Mouse (Mus musculus): ENCODE measurements around the gene Usp22.
"Not testable (repeated sequence)": the region's sequence is repeated elsewhere in the genome, so short reads cannot be mapped to it uniquely, and the experiment has no call there.

Gene Usp22

GRCm38 (mm10) chr11:61143564-61144469 lies 31.0 kb downstream of the Usp22 start:
- DNase-seq (ENCODE audit: low spot score): no peak

DNA sequence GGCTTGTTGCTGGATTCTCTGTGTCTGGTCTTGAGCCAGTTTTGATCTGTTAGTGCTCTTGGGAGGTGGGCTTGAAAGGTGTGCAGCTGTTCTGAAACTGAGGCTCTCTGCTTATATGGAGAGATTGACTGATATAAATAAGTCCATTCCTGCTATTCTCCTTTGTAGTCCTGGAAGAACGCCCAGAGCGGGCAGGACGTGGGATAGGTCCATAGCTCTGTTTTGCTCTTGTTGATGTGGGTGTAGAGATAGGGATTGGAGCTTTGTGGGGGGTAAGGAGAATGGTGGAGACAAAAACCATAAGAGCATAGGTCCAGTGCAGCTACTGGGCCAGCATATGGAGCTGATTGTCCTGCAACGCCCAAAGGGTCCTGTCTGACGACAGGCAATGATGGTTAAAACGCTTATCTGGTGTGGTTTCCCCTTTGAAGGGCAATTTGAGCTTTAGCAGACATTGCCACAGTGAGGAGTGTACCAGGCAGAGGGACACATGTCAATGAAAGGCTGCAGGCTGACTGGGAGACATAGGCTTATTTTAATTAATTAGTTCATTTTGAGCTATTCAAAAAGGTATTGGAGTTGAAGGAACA lies 31.8 kb downstream of the Usp22 start:
- DNase-seq (ENCODE audit: low spot score): no peak

- DNase-seq (ENCODE audit: low spot score): no peak
Observed at GRCm38 (mm10) chr11:61142262-61142661, 32.6 kb downstream of the Usp22 start.

DNA sequence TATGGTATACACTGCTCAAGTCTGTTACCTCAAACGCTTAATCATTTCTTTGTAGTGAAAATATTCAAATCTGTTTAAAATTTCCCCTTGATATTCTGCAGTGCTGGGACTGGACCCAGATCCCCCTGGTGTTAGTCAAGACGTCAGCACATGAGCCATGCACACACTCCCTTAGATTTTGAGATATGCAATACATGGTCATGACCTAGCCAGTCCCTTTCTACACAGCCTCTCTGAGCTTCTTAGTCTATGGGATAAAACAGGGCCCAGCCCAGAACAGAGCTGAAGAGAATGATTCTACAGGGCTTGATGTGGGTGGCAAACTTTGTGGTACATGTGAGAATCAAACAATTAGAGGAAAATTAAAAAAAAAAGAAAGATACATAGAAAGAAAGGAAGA lies 33.2 kb downstream of the Usp22 start:
- no peak for DNase-seq (ENCODE audit: low spot score)

- no peak for DNase-seq (ENCODE audit: low spot score)
Observed at GRCm38 (mm10) chr11:61132943-61133342, 41.9 kb downstream of the Usp22 start.

- DNase-seq (ENCODE audit: low spot score): not testable (repeated sequence)
Observed at GRCm38 (mm10) chr11:61130646-61131045, 44.2 kb downstream of the Usp22 start.

DNA sequence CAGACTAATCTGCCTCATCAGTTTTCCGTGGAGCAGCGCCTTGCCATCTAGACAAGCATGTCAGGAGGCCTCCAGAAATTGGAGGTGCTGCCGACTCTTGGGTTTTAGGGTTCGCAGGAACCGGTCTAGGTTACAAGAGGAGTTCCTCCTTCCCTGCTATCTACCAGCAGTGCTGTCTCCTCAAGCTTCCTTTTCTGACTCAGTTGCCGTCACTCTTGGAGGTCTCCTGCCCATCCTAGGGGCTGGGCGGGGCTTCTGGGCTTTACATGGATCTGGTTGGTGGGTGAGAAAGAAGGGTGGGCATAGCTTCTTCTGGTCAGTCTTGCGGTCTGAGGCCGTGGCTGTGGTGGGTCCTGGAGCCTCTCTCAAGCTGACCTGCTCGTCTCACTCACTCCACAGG lies 45.5 kb downstream of the Usp22 start:
- no peak for DNase-seq (ENCODE audit: low spot score)

DNA sequence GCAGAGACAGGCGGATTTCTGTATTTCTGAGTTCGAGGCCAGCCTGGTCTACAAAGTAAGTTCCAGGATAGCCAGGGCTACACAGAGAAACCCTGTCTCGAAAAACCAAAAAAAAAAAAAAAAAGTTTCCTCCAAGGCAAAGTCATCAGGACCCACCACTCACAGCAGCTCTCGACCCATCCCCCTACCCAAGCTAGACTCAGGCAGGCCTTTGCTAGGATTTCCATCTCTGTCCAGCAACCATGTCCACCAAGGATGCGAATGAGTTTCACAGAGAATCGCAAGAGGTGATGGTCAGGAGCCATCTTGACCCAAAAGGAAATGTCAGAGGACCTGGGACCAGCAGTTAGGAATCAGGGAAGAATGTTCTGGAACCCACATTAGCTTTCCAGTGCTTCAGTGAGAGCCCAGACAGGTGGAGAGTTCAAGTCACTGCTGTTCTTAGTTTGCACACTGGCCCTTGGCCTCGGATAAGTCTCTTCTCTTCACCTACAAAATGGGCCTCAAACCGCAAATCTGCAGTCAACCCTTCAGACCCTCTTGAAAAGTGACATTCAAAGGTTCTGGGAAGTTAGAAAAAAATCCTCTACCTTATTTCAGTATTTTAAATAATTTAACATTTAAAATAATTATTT lies 47.3 kb downstream of the Usp22 start:
- DNase-seq (ENCODE audit: low spot score): no peak

DNA sequence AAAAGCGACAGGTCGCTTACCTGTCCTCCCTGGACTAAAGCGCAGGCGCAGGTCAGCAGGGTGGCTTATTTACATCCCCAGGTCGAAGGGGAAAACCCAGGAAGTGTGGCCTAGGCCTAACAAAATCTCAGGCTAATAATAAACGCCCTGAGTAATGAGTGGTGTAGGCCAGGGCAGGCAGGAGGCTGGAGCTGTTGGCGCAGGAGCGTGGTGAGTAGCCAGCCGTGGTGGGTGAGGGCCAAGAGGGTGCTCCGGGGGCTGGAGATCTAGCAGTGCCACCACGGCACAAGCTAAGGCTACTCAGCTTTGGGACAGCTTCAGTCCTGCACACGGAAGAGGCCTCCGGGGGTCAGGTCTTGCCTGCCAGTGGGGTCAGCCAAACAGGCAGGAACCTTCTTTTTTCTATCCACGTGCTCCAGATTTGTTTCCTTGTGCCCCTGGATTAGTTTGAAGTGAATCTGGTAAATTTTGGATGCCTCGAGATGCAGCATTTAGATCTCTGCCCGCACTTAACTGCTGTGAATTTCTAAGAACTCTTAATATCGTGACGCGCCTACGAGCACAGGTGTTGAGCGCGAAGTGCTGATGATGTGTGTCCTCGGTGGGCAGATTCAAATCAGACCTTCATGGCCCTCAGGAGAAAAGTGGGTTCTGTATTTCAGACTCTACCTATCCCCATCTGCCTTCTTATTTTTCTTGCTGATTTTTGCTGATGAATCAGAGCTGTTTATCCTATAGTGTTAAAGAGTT lies 48.1 kb downstream of the Usp22 start, which contains the start of gene Tnfrsf13b:
Gene Tnfrsf13b, plus strand, starts transcription at position 150 of the 750 bp plus-strand sequence.
- no peak for DNase-seq (ENCODE audit: low spot score)

DNA sequence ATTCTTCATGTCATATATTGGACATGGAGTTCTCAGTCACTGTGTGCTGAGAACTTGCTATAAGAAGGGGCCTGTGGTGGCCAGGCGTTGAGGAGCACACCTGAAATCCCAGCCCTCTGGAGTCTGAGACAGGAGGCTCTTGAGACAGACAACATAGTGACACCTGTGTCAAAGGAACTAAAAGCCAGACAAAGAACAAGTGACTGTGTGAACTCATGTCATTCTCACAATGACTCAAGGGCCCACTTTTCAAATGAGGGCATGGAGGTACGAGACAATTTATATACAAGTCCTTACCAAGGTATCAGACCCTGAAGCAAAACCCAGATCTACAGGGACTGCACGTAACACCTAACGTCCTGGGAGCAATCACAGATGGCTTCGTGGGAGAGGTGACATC lies 48.9 kb downstream of the Usp22 start:
- no peak for DNase-seq (ENCODE audit: low spot score)

- no peak for DNase-seq (ENCODE audit: low spot score)
Observed at GRCm38 (mm10) chr11:61123886-61124285, 51.0 kb downstream of the Usp22 start.

GRCm38 (mm10) chr11:61122769-61123288 lies 52.0 kb downstream of the Usp22 start:
- DNase-seq (ENCODE audit: low spot score): no peak

GRCm38 (mm10) chr11:61122283-61122768 lies 52.5 kb downstream of the Usp22 start:
- no peak for DNase-seq (ENCODE audit: low spot score)

- no peak for DNase-seq (ENCODE audit: low spot score)
Observed at GRCm38 (mm10) chr11:61119996-61120583, 54.8 kb downstream of the Usp22 start.

GRCm38 (mm10) chr11:61116226-61116625 lies 58.6 kb downstream of the Usp22 start:
- no peak for DNase-seq (ENCODE audit: low spot score)

DNA sequence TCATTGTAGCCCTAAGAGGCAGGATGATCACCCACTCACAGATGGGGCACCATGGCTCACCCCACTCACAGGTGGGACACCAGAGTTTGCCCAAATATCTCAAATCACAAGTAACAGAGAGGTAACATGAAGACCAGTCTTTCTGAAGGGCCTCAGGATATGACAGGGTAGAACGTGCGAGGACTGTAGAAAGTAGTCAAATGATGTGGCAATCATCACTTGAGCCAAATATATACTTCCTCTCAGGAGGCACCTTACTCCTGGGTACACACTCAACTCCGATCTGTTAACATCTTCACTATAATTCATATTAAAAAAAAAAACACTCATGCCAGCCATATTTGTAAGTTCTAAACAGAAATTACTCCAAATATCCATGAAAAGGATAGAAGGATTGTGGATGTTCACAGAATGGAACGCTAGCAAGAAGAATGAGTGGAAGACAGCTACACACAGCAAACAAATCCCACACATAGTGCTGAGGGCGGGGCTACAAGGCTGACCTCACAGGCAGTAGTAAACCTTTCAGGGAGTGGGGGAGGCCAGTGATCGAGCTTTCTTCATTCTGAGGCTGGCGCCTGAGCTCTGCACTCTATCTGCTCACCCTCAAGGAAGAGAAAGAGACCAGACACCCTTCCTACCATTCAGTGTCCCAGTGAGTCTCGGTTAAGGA lies 62.4 kb downstream of the Usp22 start:
- no peak for DNase-seq (ENCODE audit: low spot score)

- no peak for DNase-seq (ENCODE audit: low spot score)
Observed at GRCm38 (mm10) chr11:61111472-61111871, 63.4 kb downstream of the Usp22 start.

GRCm38 (mm10) chr11:61110928-61111327 lies 63.9 kb downstream of the Usp22 start:
- DNase-seq (ENCODE audit: low spot score): no peak

DNA sequence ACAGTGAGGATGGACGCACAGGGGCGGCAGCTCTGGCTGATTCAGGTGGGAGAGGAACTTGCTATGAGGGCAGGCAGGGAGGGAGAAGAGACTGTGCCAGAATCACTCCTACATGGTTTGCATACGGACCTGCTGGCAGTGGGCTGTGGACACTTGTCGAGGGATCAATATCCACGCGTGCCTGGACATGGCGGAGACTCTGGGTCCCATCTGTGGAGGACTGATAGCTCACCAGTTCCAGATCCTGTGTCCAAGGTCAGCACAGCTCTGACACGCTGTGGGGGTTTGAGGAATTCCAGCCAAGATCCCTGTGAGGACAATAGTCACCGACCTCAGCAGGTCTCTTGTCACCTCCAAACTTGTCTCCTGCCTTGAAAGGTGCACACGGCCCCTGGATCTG lies 64.7 kb downstream of the Usp22 start:
- DNase-seq (ENCODE audit: low spot score): no peak

- DNase-seq (ENCODE audit: low spot score): no peak
Observed at GRCm38 (mm10) chr11:61109707-61110106, 65.1 kb downstream of the Usp22 start.

GRCm38 (mm10) chr11:61108911-61109361 lies 65.9 kb downstream of the Usp22 start:
- DNase-seq (ENCODE audit: low spot score): no peak
